Mouse (Mus musculus): ENCODE data around the gene Zfp784. TPM values are rescaled to one million over a fixed set of nuclear protein-coding genes. Genes with fewer than 3 reads are reported as not detected.

Zfp784 gene
- polyA plus RNA-seq (2012): 0.06 and 0.09 TPM in 2 replicates

DNA sequence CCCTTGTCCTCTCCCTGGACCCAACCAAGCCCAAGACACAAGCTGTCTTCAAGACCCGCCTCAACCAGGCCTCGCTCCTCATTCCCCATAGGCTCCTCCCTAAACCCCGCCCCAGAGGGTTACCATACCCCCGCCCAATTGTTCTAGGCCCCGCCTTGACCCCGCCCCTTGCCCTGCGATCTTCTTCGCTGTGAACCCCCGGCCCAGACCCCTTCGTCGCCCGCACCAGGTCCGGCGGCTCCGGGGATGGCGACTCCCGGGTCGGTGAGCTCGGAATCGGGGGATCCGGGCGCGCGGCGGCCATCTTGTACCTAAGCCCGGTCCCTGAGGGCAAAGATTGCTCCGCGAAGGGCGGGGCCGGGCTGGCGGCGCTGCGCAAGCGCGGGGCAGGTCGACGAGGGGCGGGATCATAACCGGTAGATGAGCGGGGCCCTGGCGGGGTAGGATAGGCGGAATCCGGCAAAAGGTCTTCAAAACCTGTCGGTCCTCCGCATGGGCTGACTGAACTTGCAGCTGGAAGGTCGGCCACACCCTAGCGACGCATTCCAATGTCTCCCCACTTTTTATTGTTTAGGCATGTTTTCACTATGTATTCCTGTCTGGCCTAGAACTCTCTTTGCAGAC, at the start of gene Zfp784:
TSS of gene Zfp784 (minus strand) at position 338 of the 624 bp plus-strand sequence.
- Histone ChIP-seq H3K36me3 (ENCODE audit: control insufficient read depth) (peaks cover 19% of the 10 kb centered on the region), H3K27me3 (ENCODE audit: control insufficient read depth) (no peaks in the 10 kb centered on the region), H3K9me3 (ENCODE audit: control insufficient read depth, low read length) (peaks cover 5% of the 10 kb centered on the region; the same call in 1 of the 2 replicates), H3K4me3 (replicated peaks) (peak within 1 kb of the TSS; percentile 88), H3K4me1 (ENCODE audit: control insufficient read depth) (peaks cover 27% of the 10 kb centered on the region)
- no peak for TF ChIP-seq GATA1 (IDR thresholded peaks at IDR 0.05; ENCODE audit: low read length)
- no peak for TF ChIP-seq TAL1 (IDR thresholded peaks at IDR 0.05; ENCODE audit: low read length)

DNA sequence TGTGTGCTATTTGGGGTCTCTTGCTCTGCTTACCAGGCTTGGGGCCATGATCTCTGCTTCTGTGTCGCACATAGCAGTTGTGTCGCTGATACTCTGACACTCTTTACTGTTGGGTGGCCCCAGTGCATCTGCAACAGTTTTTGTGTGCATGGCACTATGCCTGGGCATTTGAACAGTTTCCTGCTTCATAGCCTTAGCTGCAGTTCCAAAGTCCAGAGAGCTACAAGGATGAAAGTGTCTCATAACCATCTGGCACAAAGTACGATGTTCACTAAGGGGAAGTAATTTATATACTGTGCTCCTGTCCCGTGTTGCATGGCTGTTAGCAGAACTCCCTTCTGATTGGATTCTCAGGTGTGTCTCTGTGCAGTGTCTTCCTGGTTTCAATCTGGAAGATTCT, 49.6 kb upstream of the Zfp784 start:
- TF ChIP-seq TAL1 (IDR thresholded peaks at IDR 0.05; ENCODE audit: low read length): no peak
- TF ChIP-seq GATA1 (IDR thresholded peaks at IDR 0.05; ENCODE audit: low read length): no peak
- Histone ChIP-seq H3K27me3 (ENCODE audit: control insufficient read depth) (no peaks in the 10 kb centered on the region), H3K4me1 (ENCODE audit: control insufficient read depth) (peaks cover 55% of the 10 kb centered on the region), H3K4me3 (replicated peaks) (no peak overlapping the region), H3K36me3 (ENCODE audit: control insufficient read depth) (peaks cover 99% of the 10 kb centered on the region), H3K9me3 (ENCODE audit: control insufficient read depth, low read length) (no peaks in the 10 kb centered on the region)

GRCm38 (mm10) chr7:5086921-5087440, 48.7 kb upstream of the Zfp784 start:
- peaks cover 55% of the 10 kb centered on the region for H3K4me1 ChIP-seq (ENCODE audit: control insufficient read depth)

GRCm38 (mm10) chr7:5085512-5085911, 47.3 kb upstream of the Zfp784 start:
- H3K36me3 ChIP-seq (ENCODE audit: control insufficient read depth): peaks cover 85% of the 10 kb centered on the region
- no peak overlapping the region for H3K4me3 ChIP-seq (replicated peaks)
- peaks cover 65% of the 10 kb centered on the region for H3K4me1 ChIP-seq (ENCODE audit: control insufficient read depth)
- no peak for TF ChIP-seq GATA1 (IDR thresholded peaks at IDR 0.05; ENCODE audit: low read length)
- H3K27me3 ChIP-seq (ENCODE audit: control insufficient read depth): no peaks in the 10 kb centered on the region
- no peaks in the 10 kb centered on the region for H3K9me3 ChIP-seq (ENCODE audit: control insufficient read depth, low read length)

More at GRCm38 (mm10) chr7:5086921-5087440, 48.7 kb upstream of the Zfp784 start:
- H3K27me3 ChIP-seq (ENCODE audit: control insufficient read depth): no peaks in the 10 kb centered on the region
- no peak overlapping the region for H3K4me3 ChIP-seq (replicated peaks)
- no peaks in the 10 kb centered on the region for H3K9me3 ChIP-seq (ENCODE audit: control insufficient read depth, low read length)
- TF ChIP-seq GATA1 (IDR thresholded peaks at IDR 0.05; ENCODE audit: low read length) (no peak), TAL1 (IDR thresholded peaks at IDR 0.05; ENCODE audit: low read length) (no peak)
- peaks cover 97% of the 10 kb centered on the region for H3K36me3 ChIP-seq (ENCODE audit: control insufficient read depth)

GRCm38 (mm10) chr7:5083325-5084105, 45.3 kb upstream of the Zfp784 start:
- peak overlapping the region; percentile 34 for H3K4me3 ChIP-seq (replicated peaks)
- no peaks in the 10 kb centered on the region for H3K9me3 ChIP-seq (ENCODE audit: control insufficient read depth, low read length)
- peaks cover 69% of the 10 kb centered on the region for H3K4me1 ChIP-seq (ENCODE audit: control insufficient read depth)
- no peaks in the 10 kb centered on the region for H3K27me3 ChIP-seq (ENCODE audit: control insufficient read depth)
- no peak for TF ChIP-seq TAL1 (IDR thresholded peaks at IDR 0.05; ENCODE audit: low read length)
- no peak for TF ChIP-seq GATA1 (IDR thresholded peaks at IDR 0.05; ENCODE audit: low read length)
- peaks cover 78% of the 10 kb centered on the region for H3K36me3 ChIP-seq (ENCODE audit: control insufficient read depth)

GRCm38 (mm10) chr7:5081939-5082338, 43.7 kb upstream of the Zfp784 start:
- H3K27me3 ChIP-seq (ENCODE audit: control insufficient read depth): no peaks in the 10 kb centered on the region
- peaks cover 71% of the 10 kb centered on the region for H3K4me1 ChIP-seq (ENCODE audit: control insufficient read depth)
- peak overlapping the region; percentile 100 for H3K4me3 ChIP-seq (replicated peaks)
- H3K9me3 ChIP-seq (ENCODE audit: control insufficient read depth, low read length): no peaks in the 10 kb centered on the region
- TF ChIP-seq GATA1 (IDR thresholded peaks at IDR 0.05; ENCODE audit: low read length): no peak
- no peak for TF ChIP-seq TAL1 (IDR thresholded peaks at IDR 0.05; ENCODE audit: low read length)
- peaks cover 78% of the 10 kb centered on the region for H3K36me3 ChIP-seq (ENCODE audit: control insufficient read depth)

GRCm38 (mm10) chr7:5081241-5081640, 43.0 kb upstream of the Zfp784 start:
- Histone ChIP-seq H3K4me1 (ENCODE audit: control insufficient read depth) (peaks cover 73% of the 10 kb centered on the region), H3K27me3 (ENCODE audit: control insufficient read depth) (no peaks in the 10 kb centered on the region), H3K4me3 (replicated peaks) (peak overlapping the region; percentile 100), H3K9me3 (ENCODE audit: control insufficient read depth, low read length) (no peaks in the 10 kb centered on the region), H3K36me3 (ENCODE audit: control insufficient read depth) (peaks cover 79% of the 10 kb centered on the region)
- peak; percentile 42; the same call in 2 of the 3 replicates for TF ChIP-seq TAL1 (IDR thresholded peaks at IDR 0.05; ENCODE audit: low read length)
- peak; percentile 55; the same call in 1 of the 2 replicates for TF ChIP-seq GATA1 (IDR thresholded peaks at IDR 0.05; ENCODE audit: low read length)

DNA sequence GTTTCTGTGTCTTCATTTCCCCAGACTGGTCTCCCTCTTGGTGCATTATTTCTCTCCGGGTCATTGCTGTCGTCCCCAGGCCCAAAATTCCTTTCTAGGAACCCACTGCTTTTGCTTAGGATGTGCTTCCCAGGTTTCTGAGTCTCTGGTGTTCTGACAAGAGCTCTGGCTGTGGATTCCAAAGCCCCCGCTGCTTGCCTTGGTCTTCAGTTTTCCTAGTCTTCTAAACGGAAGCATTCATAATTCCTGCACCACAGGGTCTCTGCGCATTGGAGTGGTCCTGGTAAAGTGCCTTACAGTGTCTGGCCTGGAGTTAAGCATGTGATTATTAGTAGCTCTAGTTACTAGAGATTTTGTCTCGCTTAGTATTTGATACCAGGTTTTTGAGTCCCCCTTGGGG, 42.6 kb upstream of the Zfp784 start:
- TF ChIP-seq GATA1 (IDR thresholded peaks at IDR 0.05; ENCODE audit: low read length) (no peak), TAL1 (IDR thresholded peaks at IDR 0.05; ENCODE audit: low read length) (no peak)
- H3K4me1 ChIP-seq (ENCODE audit: control insufficient read depth): peaks cover 73% of the 10 kb centered on the region

More for the DNA sequence above, 42.6 kb upstream of the Zfp784 start:
- no peaks in the 10 kb centered on the region for H3K9me3 ChIP-seq (ENCODE audit: control insufficient read depth, low read length)
- H3K4me3 ChIP-seq (replicated peaks): peak overlapping the region; percentile 100
- H3K27me3 ChIP-seq (ENCODE audit: control insufficient read depth): no peaks in the 10 kb centered on the region
- H3K36me3 ChIP-seq (ENCODE audit: control insufficient read depth): peaks cover 78% of the 10 kb centered on the region

Data from erythroblast, embryonic 14.5 days (primary cell).